Mouse (Mus musculus) ES-E14 (cell line): ENCODE measurements around the gene Gm17571. TPM values are rescaled to one million over a fixed set of nuclear protein-coding genes. Genes with fewer than 3 reads are reported as not detected.

Source experiments
- DNase-seq: peaks from one replicate; pipeline ENCODE4 v3.0.0-alpha.2; 2013; ENCODE audit warnings: low read depth, low spot score
- H3K27ac ChIP-seq: 2 replicates; pipeline ENCODE4 v1.5.1; 2012; ENCODE audit warnings: low read depth, mild to moderate bottlenecking, low read length, moderate library complexity, mixed read lengths; ENCODE audit not compliant: poor library complexity, insufficient read depth, severe bottlenecking
- H3K36me3 ChIP-seq: 2 replicates; pipeline ENCODE4 v1.6.1; 2012; ENCODE audit warnings: mild to moderate bottlenecking, low read length, moderate library complexity, mixed read lengths; ENCODE audit not compliant: control insufficient read depth, poor library complexity, insufficient read depth, severe bottlenecking
- H3K4me1 ChIP-seq, 2 experiments: fragments of 150-350 bp in 1 of 2; sonication (generic) in 1 of 2; 2 replicates each; pipeline ENCODE4 v1.6.1; 2012; ENCODE audit warnings: low read length in 2 of 2, mild to moderate bottlenecking in 1 of 2, mixed read lengths in 1 of 2; ENCODE audit not compliant: control insufficient read depth in 2 of 2, insufficient read depth in 2 of 2, poor library complexity in 1 of 2
- H3K4me3 ChIP-seq, 2 experiments: fragments of 150-350 bp in 1 of 2; sonication (generic) in 1 of 2; 2 replicates each; pipeline ENCODE4 v1.5.1; 2012; ENCODE audit warnings: low read length in 2 of 2, low read depth in 1 of 2, mild to moderate bottlenecking in 1 of 2, mixed read lengths in 1 of 2; ENCODE audit not compliant: insufficient read depth in 1 of 2, poor library complexity in 1 of 2, severe bottlenecking in 1 of 2
- H3K9ac ChIP-seq: 2 replicates; pipeline ENCODE4 v1.6.1; 2012; ENCODE audit warnings: low read depth, mild to moderate bottlenecking, low read length, mixed read lengths; ENCODE audit not compliant: poor library complexity, insufficient read depth, severe bottlenecking
- H3K9me3 ChIP-seq: fragments of 150-350 bp; sonication (generic); 2 replicates; pipeline ENCODE4 v1.6.1; 2012; ENCODE audit warnings: low read depth, mild to moderate bottlenecking, low read length; ENCODE audit not compliant: control insufficient read depth, insufficient read depth
- CHD2 ChIP-seq: IDR thresholded peaks from 2 replicates; pipeline ENCODE4 v1.6.1; 2014; ENCODE audit warnings: mild to moderate bottlenecking, low read depth, low read length, inconsistent platforms
- HCFC1 ChIP-seq: IDR thresholded peaks from 2 replicates; pipeline ENCODE4 v1.6.1; 2012; ENCODE audit warnings: low read length, inconsistent platforms, borderline replicate concordance; ENCODE audit not compliant: insufficient read depth
- MAFK ChIP-seq: IDR thresholded peaks from 2 replicates; pipeline ENCODE4 v1.6.1; 2014; ENCODE audit warnings: mild to moderate bottlenecking, low read depth, low read length, inconsistent platforms; ENCODE audit not compliant: insufficient read depth
- ZC3H11A ChIP-seq: IDR thresholded peaks from 2 replicates; pipeline ENCODE4 v1.6.1; 2012; ENCODE audit warnings: low read depth, mild to moderate bottlenecking, inconsistent platforms, low read length, borderline replicate concordance
- ZNF384 ChIP-seq: IDR thresholded peaks from 2 replicates; pipeline ENCODE4 v1.6.1; 2012; ENCODE audit warnings: low read depth, low read length, inconsistent platforms
- in situ Hi-C, 2 experiments: fragments of 600-800 bp; cut with MboI; formaldehyde crosslinking; loops; one replicate each; pipeline ENCODE4 v1.15.1; 2025; ENCODE audit warnings: low sequenced_read_pairs in 2 of 2, inconsistent platforms in 1 of 2; ENCODE audit not compliant: unreplicated experiment in 2 of 2
- total RNA-seq: library from RNA; depleted of rRNA; stranded (reverse); fragments of 300-350 nt; gene quantifications from 2 replicates; pipeline ENCODE4 v1.2.3, GENCODE M21; 2012

The Gm17571 gene
- total RNA-seq, 1 experiment: not detected

GRCm38 (mm10) chr9:13467745-13468144 lies 21.2 kb upstream of the Gm17571 start:
- Histone ChIP-seq H3K36me3 (no peaks in the 10 kb centered on the region), H3K4me3 (no peak overlapping the region), H3K27ac (no peak overlapping the region), H3K9ac (no peak overlapping the region), H3K4me1 (no peaks in the 10 kb centered on the region; a peak in 1 of 4 replicates), H3K9me3 (no peaks in the 10 kb centered on the region)
- in situ Hi-C loops: no loop called here
- TF ChIP-seq CHD2 (no peak), MAFK (no peak), ZC3H11A (no peak), HCFC1 (no peak)
- DNase-seq: no peak

DNA sequence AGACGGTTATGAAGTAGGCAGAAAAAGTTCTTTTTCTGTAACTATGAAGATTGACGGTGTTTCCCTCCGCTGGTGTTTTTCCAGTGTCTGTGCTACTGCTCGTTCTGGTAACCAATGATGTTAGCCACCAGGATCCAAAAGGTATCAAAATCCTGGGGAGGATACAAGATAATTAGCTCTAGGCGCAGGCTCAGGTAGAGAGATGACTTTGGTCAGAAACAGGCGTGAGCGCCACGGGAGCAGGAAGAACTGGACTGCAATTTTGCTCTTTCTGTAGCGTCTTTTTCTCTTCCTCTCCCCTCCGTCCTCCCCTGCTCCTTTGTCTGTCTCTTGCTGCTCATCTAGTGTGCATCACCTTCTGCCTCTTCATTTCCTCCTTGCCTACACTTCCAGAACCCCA lies 20.3 kb upstream of the Gm17571 start:
- H3K4me1 ChIP-seq: no peaks in the 10 kb centered on the region; a peak in 1 of 4 replicates
- H3K9ac ChIP-seq: no peak overlapping the region
- H3K27ac ChIP-seq: no peak overlapping the region
- no peaks in the 10 kb centered on the region for H3K9me3 ChIP-seq
- H3K36me3 ChIP-seq: no peaks in the 10 kb centered on the region
- in situ Hi-C loops: no loop called here
- TF ChIP-seq HCFC1: no peak
- DNase-seq: no peak
- no peak overlapping the region for H3K4me3 ChIP-seq

DNA sequence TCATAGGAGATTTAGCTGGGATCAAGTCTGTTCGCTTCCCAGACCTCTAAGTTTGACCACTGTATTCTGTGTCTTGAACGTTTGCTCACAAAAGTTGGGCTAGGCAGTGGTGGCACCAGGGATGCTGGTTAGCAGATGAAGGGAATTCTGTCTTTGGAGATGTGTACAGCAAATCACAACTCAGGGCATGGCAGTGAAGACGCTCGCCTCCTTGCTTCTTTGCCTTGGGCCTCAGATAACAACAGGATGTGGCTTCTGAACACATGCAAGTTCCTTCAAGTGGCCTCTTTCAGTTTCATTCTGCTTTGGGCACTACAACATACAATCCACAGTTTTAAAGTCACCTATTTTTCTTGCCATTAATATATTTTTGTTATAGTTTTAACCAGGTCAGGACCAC lies 19.8 kb upstream of the Gm17571 start:
- no peaks in the 10 kb centered on the region; a peak in 1 of 4 replicates for H3K4me1 ChIP-seq
- no peaks in the 10 kb centered on the region for H3K36me3 ChIP-seq
- H3K9me3 ChIP-seq: no peaks in the 10 kb centered on the region
- no peak for DNase-seq
- no peak overlapping the region for H3K27ac ChIP-seq
- no peak for TF ChIP-seq HCFC1
- TF ChIP-seq ZC3H11A: no peak
- TF ChIP-seq CHD2: no peak
- no peak for TF ChIP-seq MAFK
- TF ChIP-seq ZNF384: no peak
- no peak overlapping the region for H3K9ac ChIP-seq
- no peak overlapping the region for H3K4me3 ChIP-seq
- in situ Hi-C loops: no loop called here

DNA sequence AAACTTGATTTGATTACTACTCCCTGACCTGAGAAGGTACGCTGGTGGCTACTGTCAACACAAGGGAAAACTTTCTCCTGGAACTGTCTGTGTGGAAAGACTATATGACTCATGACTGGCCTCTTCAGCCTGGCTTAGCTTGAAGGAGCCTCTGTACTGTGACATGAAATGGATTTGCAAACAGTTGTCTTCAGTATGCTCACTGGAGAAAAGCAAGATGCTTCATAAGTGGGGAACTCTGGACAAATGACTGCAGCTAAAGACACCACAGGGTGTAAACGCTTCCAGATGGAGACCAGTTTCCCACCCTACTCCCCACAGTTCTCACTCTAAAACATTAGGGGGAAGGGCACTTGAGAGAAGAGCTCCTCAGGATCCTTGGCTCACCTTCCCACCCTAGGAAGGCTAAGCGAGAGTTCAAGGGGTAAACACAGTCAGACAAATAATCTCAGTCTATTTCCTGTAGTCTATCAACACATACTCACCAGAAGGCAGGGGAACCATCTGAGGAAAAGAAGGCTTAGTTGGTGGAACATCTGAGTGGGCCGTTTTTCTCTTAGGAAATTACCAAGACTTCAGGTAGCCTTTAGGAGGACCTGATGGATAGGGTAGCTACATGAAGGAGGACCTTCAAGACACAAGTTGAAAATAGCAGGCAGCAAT lies 18.9 kb upstream of the Gm17571 start:
- H3K9ac ChIP-seq: no peak overlapping the region
- H3K36me3 ChIP-seq: no peaks in the 10 kb centered on the region
- in situ Hi-C loops: no loop called here
- H3K27ac ChIP-seq: no peak overlapping the region
- TF ChIP-seq CHD2: no peak
- H3K4me1 ChIP-seq: no peaks in the 10 kb centered on the region; a peak in 1 of 4 replicates
- DNase-seq: no peak
- no peaks in the 10 kb centered on the region for H3K9me3 ChIP-seq
- no peak overlapping the region for H3K4me3 ChIP-seq

GRCm38 (mm10) chr9:13460926-13461325 lies 14.4 kb upstream of the Gm17571 start:
- Histone ChIP-seq H3K36me3 (no peaks in the 10 kb centered on the region), H3K9ac (no peak overlapping the region), H3K4me1 (no peaks in the 10 kb centered on the region), H3K27ac (no peak overlapping the region), H3K4me3 (no peak overlapping the region), H3K9me3 (no peaks in the 10 kb centered on the region)
- DNase-seq: no peak
- TF ChIP-seq CHD2 (no peak), ZC3H11A (no peak), ZNF384 (no peak), MAFK (no peak), HCFC1 (no peak)
- in situ Hi-C loops: no loop called here
